Mouse (Mus musculus): ENCODE data around the gene Krtap9-3.

The Krtap9-3 gene

GRCm38 (mm10) chr11:99566530-99566929 lies 31.4 kb downstream of the Krtap9-3 start, which contains the start of gene Krtap3-1:
TSS of gene Krtap3-1 (minus strand) at chr11:99566630.
- DNase-seq (ENCODE audit: low read depth, low spot score), result no peak

- DNase-seq (ENCODE audit: low read depth, low spot score), result no peak
These were observed 35.3 kb downstream of the Krtap9-3 start for GRCm38 (mm10) chr11:99562580-99562979.

GRCm38 (mm10) chr11:99559366-99559765 lies 38.5 kb downstream of the Krtap9-3 start, which contains the start of gene Gm11939:
TSS of gene Gm11939 (minus strand) at chr11:99559466.
- no peak for DNase-seq (ENCODE audit: low read depth, low spot score)

GRCm38 (mm10) chr11:99557976-99558745 lies 39.7 kb downstream of the Krtap9-3 start:
- no peak for DNase-seq (ENCODE audit: low read depth, low spot score)

GRCm38 (mm10) chr11:99556753-99557152 lies 41.2 kb downstream of the Krtap9-3 start, which contains the start of gene Krtap3-2:
TSS of gene Krtap3-2 (minus strand) at chr11:99556853.
- no peak for DNase-seq (ENCODE audit: low read depth, low spot score)

- no peak for DNase-seq (ENCODE audit: low read depth, low spot score)
These were observed 41.7 kb downstream of the Krtap9-3 start for GRCm38 (mm10) chr11:99556195-99556594.

- DNase-seq (ENCODE audit: low read depth, low spot score), result no peak
These were observed 47.1 kb downstream of the Krtap9-3 start, which contains the start of gene Krtap3-3 for GRCm38 (mm10) chr11:99550765-99551164. TSS of gene Krtap3-3 (minus strand) at chr11:99550865.

GRCm38 (mm10) chr11:99547892-99548291 lies 50.0 kb downstream of the Krtap9-3 start:
- DNase-seq (ENCODE audit: low read depth, low spot score), result no peak
